Mouse (Mus musculus) hindbrain, embryonic 14.5 days (tissue): Measurements from ENCODE around the gene Krt84. TPM values are rescaled to one million over a fixed set of nuclear protein-coding genes. Genes with fewer than 3 reads are reported as not detected.

Experiments used
- ATAC-seq: fragments of 200-750 bp; cut with Nextera tagmentation; 2 replicates; pipeline ENCODE4 v1.8.0; 2017; ENCODE audit warnings: moderate number of reproducible peaks, mild to moderate bottlenecking, moderate TSS enrichment, moderate library complexity; ENCODE audit not compliant: low FRiP score
- DNase-seq: peaks from one replicate; pipeline ENCODE4 v3.0.0-alpha.2; 2015; ENCODE audit warnings: low spot score
- H3K27ac ChIP-seq: fragments of 300-500 bp; sonication (generic); 2 replicates; pipeline ENCODE4 v1.5.1; 2014; ENCODE audit warnings: mild to moderate bottlenecking, moderate library complexity
- H3K27me3 ChIP-seq: fragments of 300-500 bp; sonication (generic); 2 replicates; pipeline ENCODE4 v1.6.1; 2014; ENCODE audit warnings: mild to moderate bottlenecking, low read length, mixed read lengths; ENCODE audit not compliant: control insufficient read depth, insufficient read depth
- H3K36me3 ChIP-seq: fragments of 300-500 bp; sonication (generic); replicated peaks from 2 replicates; pipeline ENCODE4 v1.6.1; 2014; ENCODE audit not compliant: control insufficient read depth, insufficient read depth
- H3K4me1 ChIP-seq: fragments of 300-500 bp; sonication (generic); replicated peaks from 2 replicates; pipeline ENCODE4 v1.6.1; 2014; ENCODE audit warnings: antibody characterized with exemption, low read length, mixed read lengths; ENCODE audit not compliant: control insufficient read depth, insufficient read depth
- H3K4me2 ChIP-seq: fragments of 300-500 bp; sonication (generic); replicated peaks from 2 replicates; pipeline ENCODE4 v1.6.1; 2014; ENCODE audit warnings: mild to moderate bottlenecking, moderate library complexity
- H3K4me3 ChIP-seq: fragments of 300-500 bp; sonication (generic); replicated peaks from 2 replicates; pipeline ENCODE4 v1.5.1; 2014; ENCODE audit warnings: mild to moderate bottlenecking, low read length
- H3K9ac ChIP-seq: fragments of 300-500 bp; sonication (generic); 2 replicates; pipeline ENCODE4 v1.6.1; 2014
- H3K9me3 ChIP-seq: fragments of 300-500 bp; sonication (generic); 2 replicates; pipeline ENCODE4 v1.6.1; 2016; ENCODE audit warnings: low read length; ENCODE audit not compliant: control insufficient read depth
- WGBS: fragments of 180-500 bp; shearing (Covaris S2); extraction: QIAGEN DNeasy Blood & Tissue Kit; methylation state at CpG from one replicate; pipeline ENCODE4 v1.1.7; 2014; 5-methylcytosine and 5-hydroxymethylcytosine counted together
- microRNA-seq: library from miRNA; unstranded; fragments of <30 nt; microRNA quantifications from one replicate; pipeline ENCODE4, GENCODE M21; 2016
- polyA plus RNA-seq: library from polyadenylated mRNA; unstranded; fragments of >200 nt; fragmentation: Nextera tagmentation; extraction: Ambion mirVana; gene quantifications from 2 replicates; pipeline ENCODE4 v1.2.1, GENCODE M21; 2014

The Krt84 gene
- polyA plus RNA-seq, 1 experiment from 2014 or later, result not detected

DNA sequence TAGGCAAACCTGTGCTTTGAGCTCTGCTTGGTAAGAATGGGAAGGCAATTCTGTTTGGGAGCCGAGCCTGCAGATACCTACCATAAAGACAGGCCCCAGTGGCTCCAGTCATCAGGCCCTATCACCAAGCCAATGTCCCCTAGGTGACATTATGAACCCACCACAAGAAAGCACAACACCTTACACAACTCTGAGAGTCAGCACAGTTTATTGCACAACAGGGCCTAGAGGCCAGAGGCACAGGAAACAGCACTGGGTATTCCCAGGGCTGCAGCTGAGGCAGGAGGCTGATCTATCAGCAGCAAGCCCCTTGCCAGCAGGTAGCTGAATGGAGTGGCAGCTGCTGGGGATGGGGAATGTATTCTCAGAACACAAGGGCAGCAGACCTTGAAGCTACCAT, 47.7 kb downstream of the Krt84 start:
- no peak overlapping the region for H3K4me3 ChIP-seq
- DNase-seq, result no peak
- ATAC-seq, result no peak
- H3K9ac ChIP-seq, result no peak overlapping the region
- 67% methylated on average over 1 of the region's 1 CpGs for WGBS
- no peaks in the 10 kb centered on the region for H3K9me3 ChIP-seq
- H3K27me3 ChIP-seq, result no peaks in the 10 kb centered on the region
- no peaks in the 10 kb centered on the region for H3K4me1 ChIP-seq
- H3K4me2 ChIP-seq, result no peak overlapping the region
- no peak overlapping the region for H3K27ac ChIP-seq
- no peaks in the 10 kb centered on the region for H3K36me3 ChIP-seq

DNA sequence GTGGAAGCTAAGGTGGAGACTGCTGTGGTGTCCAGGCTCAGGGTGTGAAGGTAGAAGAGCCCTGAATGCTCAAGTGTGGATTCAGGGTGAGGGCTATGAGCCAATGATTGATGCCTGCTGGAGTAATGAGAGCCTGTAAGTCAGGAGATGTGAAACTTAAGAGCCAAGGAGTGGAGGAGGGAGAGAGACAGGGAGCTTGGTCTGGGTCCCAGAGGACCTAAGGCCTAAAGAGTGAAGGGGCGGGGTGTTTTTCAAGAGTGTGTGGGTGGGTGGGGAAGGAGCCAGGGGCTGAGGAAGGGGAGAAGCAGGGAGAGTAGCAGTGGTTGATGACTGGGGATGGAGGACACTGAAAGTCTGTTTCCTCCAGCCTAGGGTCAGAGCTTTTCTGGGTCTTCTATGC, 49.0 kb downstream of the Krt84 start:
- Histone ChIP-seq H3K36me3 (no peaks in the 10 kb centered on the region), H3K9ac (no peak overlapping the region), H3K27ac (no peak overlapping the region), H3K4me2 (no peak overlapping the region), H3K9me3 (no peaks in the 10 kb centered on the region), H3K27me3 (no peaks in the 10 kb centered on the region), H3K4me1 (peaks cover 9% of the 10 kb centered on the region; the same call in 1 of the 2 replicates), H3K4me3 (no peak overlapping the region)
- WGBS, result 89% methylated on average over 1 of the region's 1 CpGs
- ATAC-seq (no peak), DNase-seq (no peak)

DNA sequence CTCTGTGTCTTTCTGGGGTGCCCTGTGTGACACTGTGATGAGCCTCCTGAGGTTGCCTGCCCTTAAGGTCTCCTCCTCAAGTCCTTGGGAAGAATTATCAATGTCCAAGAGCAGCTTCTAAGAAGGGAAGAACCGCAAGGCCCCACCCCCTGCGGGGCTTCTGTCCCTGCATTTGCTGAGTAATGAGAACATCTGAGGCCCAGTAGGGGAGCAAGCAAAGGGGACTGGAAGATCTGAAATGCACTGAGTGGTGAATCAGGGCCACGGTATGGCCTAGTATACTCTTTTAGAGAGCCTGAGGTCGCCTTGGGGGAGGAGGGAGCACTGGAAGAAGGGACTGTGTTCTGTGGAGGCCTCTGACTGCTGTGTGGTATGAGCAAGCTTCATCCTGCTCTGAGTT, 50.6 kb downstream of the Krt84 start:
- H3K27ac ChIP-seq, result no peak overlapping the region
- ATAC-seq (no peak), DNase-seq (no peak)
- no peak overlapping the region for H3K9ac ChIP-seq
- H3K4me3 ChIP-seq, result no peak overlapping the region
- no peak overlapping the region for H3K4me2 ChIP-seq
- 40% methylated on average over 4 of the region's 4 CpGs for WGBS
- H3K27me3 ChIP-seq, result no peaks in the 10 kb centered on the region
- H3K4me1 ChIP-seq, result peaks cover 9% of the 10 kb centered on the region; the same call in 1 of the 2 replicates
- H3K36me3 ChIP-seq, result no peaks in the 10 kb centered on the region
- H3K9me3 ChIP-seq, result no peaks in the 10 kb centered on the region

DNA sequence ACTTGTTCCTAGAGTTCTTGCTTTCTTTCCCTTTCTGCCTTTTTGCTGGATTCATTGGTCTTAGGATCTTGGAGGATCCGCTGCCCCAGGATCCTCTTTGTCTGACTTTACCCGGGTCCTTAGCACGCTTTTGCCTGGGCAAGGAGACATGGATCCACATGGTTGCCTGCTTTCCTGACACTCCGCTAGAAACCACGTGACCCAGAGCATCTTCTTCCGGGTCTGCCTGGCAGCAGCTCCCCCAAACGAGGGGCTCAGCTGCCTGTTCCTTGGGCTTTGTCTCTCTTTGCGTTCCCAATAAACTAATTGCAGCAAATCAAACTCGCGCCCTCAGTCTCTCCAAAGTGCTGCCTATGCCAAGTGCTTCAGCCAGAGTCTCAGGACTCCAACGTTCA, 53.0 kb downstream of the Krt84 start:
- H3K9ac ChIP-seq, result no peak overlapping the region
- H3K9me3 ChIP-seq, result no peaks in the 10 kb centered on the region
- H3K4me1 ChIP-seq, result peaks cover 9% of the 10 kb centered on the region; the same call in 1 of the 2 replicates
- 32% methylated on average over 11 of the region's 11 CpGs for WGBS
- peak overlapping the region; percentile 21 for H3K4me3 ChIP-seq
- H3K36me3 ChIP-seq, result no peaks in the 10 kb centered on the region
- no peak for ATAC-seq
- peak overlapping the region; percentile 52 for H3K4me2 ChIP-seq
- no peak overlapping the region for H3K27ac ChIP-seq
- peak; percentile 42 for DNase-seq
- no peaks in the 10 kb centered on the region for H3K27me3 ChIP-seq

- peak; percentile 39 for DNase-seq
- peaks cover 9% of the 10 kb centered on the region; the same call in 1 of the 2 replicates for H3K4me1 ChIP-seq
- peak overlapping the region; percentile 52 for H3K4me2 ChIP-seq
- no peak overlapping the region for H3K27ac ChIP-seq
- H3K27me3 ChIP-seq, result no peaks in the 10 kb centered on the region
- no peaks in the 10 kb centered on the region for H3K36me3 ChIP-seq
- H3K9me3 ChIP-seq, result no peaks in the 10 kb centered on the region
- no peak for ATAC-seq
- no peak overlapping the region for H3K9ac ChIP-seq
- H3K4me3 ChIP-seq, result peak overlapping the region; percentile 21
- WGBS, result 10% methylated on average over 31 of the region's 31 CpGs
Measured at GRCm38 (mm10) chr15:101479007-101479665, 53.5 kb downstream of the Krt84 start.

Small RNA genes lying within 50 kb of the gene (microRNA-seq; reads per million reads assigned to microRNA genes)
- gene Gm44393, result not detected
- not detected for gene Gm44460

Other genes starting within 250 kb of the Krt84 start
- 65.4 and 66.3 TPM in 2 replicates for gene Atg101, start 248.5 kb downstream of the Krt84 start, polyA plus RNA-seq
- gene 6030408B16Rik, start 239.6 kb downstream of the Krt84 start, polyA plus RNA-seq, result 0.23 and 0.37 TPM in 2 replicates
- 0.11 TPM in 1 of 2 replicates, not detected in the other for gene Krt80, start 162.7 kb downstream of the Krt84 start, polyA plus RNA-seq
- 1.5 and 1.8 TPM in 2 replicates for gene Krt7, start 121.8 kb downstream of the Krt84 start, polyA plus RNA-seq
- 0.40 and 0.50 TPM in 2 replicates for gene Krt87, start 94.0 kb downstream of the Krt84 start, polyA plus RNA-seq
- not detected in 2 replicates for gene Krt88, start 85.1 kb downstream of the Krt84 start, polyA plus RNA-seq
- gene Krt81, start 69.1 kb downstream of the Krt84 start, polyA plus RNA-seq, result not detected in 2 replicates
- gene Krt86, start 59.3 kb downstream of the Krt84 start, polyA plus RNA-seq, result 0.09 TPM in 1 of 2 replicates, not detected in the other
- not detected in 2 replicates for gene Krt83, start 41.3 kb downstream of the Krt84 start, polyA plus RNA-seq
- gene Gm49425, start 15.6 kb downstream of the Krt84 start, polyA plus RNA-seq, result not detected in 2 replicates
- not detected in 2 replicates for gene Krt82, start 17.8 kb upstream of the Krt84 start, polyA plus RNA-seq
- 0.15 and 0.23 TPM in 2 replicates for gene Krt90, start 30.1 kb upstream of the Krt84 start, polyA plus RNA-seq
- 0.07 and 0.15 TPM in 2 replicates for gene Krt75, start 41.1 kb upstream of the Krt84 start, polyA plus RNA-seq
- not detected in 2 replicates for gene Gm5414, start 95.4 kb upstream of the Krt84 start, polyA plus RNA-seq
- gene Gm5478, start 114.6 kb upstream of the Krt84 start, polyA plus RNA-seq, result not detected in 2 replicates
- not detected in 2 replicates for gene Krt6b, start 147.5 kb upstream of the Krt84 start, polyA plus RNA-seq
- gene Krt6a, start 161.5 kb upstream of the Krt84 start, polyA plus RNA-seq, result not detected in 2 replicates
- not detected in 2 replicates for gene Krt5, start 180.1 kb upstream of the Krt84 start, polyA plus RNA-seq
- 0.52 and 0.54 TPM in 2 replicates for gene Krt71, start 210.3 kb upstream of the Krt84 start, polyA plus RNA-seq